Mouse (Mus musculus): ENCODE measurements at regions not wholly inside any gene's neighbourhood (a gene's known extent, or its start where the extent isn't known, plus 50 kb on each side); places are given as distances from the start of the nearest gene placed in this dataset.

DNA sequence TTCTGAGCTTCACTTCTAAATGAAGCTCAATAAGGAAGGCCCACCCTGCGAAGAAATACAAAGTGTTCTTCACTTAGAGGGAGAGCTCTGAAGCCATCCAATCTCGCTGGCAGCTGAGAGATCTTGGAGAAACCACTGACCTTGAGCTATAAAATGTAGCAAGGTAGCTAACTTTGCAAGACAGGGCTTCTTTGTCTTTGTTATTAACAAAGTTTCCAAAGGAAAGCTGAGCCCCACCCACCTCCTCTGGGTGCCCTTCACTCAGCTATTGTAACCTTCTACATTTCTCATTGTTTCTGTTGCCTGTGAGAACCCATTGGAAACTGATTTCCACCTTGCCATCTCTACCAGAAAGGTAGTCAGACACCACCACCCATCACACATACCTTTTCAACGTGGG is 57.2 kb upstream of the Usp9x start:
- no peak for DNase-seq

- no peak for DNase-seq
These were observed 58.2 kb upstream of the Usp9x start for GRCm38 (mm10) chrX:13013086-13013485.

DNA sequence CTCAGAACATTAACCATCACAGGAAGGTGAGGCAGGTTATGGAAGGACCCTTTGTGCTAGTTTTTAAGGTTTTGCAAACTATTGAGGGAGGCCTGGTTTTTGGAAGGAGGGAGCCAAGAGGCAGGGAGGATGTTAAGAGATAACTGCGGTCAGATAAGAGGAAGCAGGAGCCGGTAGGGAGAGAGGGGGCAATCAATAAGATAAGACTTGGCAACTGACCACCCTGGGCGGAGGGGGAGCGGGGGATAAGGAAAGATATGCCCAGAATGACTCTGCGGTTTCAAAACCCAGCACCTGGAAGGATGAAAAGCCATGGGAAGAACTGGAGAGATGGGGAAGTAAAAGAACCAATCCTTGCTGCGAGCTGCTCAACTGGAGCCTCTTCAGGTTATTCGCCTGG is 80.5 kb upstream of the Usp9x start:
- DNase-seq = no peak

- DNase-seq = no peak
These were observed 93.6 kb upstream of the Usp9x start for GRCm38 (mm10) chrX:12977676-12978075.

DNA sequence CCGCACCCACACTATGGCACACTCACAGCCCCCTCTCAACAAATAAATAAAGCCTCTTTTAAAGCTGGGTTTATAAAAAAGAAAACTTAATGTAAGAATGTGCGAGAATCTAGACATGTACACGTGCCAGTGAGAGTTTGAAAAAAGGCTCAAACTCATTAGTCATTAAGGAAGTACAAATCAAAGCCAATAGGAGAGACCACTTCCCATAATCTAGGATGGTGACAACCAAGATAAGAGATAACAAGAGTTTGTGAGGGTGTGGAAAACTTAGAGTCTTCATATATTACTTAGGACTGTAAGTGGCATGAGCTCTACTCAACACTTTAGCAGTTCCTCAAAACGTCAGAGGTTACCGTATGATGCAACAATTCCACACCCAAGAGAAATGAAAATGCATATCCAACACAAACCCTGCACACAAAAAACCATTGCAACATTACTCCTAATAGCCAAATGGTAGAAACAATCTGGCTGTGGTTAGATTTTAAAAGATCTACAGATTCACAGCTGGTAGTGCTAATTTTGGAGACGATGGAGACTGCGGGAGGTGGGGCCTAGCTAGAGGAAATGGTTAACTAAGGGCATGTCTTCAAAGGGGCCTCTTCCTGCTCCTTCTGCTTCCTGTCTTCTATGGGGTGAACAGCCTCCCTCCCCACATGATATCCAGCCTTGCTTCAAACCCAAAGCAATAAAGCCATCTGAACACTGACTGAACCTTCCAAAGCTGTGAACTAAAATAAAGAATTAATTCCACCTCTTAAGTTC is 102.1 kb upstream of the Usp9x start:
- DNase-seq = no peak

DNA sequence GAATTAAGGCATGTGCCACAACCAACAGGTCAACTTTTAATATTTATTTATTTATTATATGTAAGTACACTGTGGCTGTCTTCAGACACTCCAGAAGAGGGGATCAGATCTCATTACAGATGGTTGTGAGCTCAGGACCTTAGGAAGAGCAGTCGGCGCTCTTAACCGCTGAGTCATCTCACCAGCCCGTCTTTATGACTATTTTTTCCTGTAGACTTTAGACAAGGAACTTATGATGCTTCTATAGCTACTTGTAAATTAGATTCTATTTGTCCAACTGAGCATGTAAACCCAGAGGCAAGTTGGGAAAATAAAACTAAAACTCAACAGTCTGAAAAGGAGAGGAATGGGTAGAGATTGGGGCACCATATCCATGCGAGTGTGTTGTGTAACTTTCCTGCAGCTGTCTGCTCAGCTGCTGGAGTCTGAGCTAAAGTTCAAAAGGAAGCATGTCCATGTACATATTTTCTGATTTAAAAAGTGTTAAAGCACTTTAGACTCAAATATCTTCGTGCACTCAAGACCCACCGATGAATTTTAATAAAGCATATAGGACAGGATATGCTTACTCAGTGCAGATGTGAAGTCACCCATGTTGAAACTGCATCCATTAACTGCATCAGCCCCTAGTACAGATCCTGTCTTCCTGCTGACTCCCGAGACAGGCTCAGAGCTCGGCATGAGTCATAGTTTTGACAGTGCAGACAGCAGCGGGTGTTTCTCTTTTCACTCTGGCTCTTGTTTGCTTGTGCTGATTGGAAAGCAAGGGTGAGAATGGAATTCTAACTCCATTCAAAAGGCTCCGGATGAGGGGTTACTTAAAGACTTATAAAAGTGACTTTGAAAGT is 111.6 kb upstream of the Usp9x start:
- peak; percentile 5 for DNase-seq

GRCm38 (mm10) chrX:12958873-12959272 is 112.4 kb upstream of the Usp9x start:
- no peak for DNase-seq

GRCm38 (mm10) chrX:12950928-12951660 is 120.2 kb upstream of the Usp9x start:
- peak; percentile 58 for DNase-seq

DNA sequence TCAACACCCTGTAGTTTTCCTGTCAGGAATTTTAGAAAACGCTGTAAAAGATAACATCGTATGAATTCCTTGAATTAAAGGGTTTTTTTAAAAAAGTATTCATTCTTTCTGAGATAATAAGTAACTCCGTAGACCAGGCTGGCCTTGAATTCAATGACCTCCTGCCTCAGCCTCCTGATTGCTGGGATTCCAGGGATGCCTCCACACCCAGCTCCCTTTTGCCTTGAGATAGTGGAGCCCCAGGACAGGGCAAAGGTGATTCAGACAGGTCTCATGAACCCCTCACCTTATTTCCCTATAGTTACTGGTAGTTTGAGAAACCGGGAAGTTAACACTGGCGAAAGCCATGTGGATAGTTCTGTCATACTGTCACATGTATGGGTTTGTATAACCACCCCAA is 128.8 kb upstream of the Usp9x start:
- no peak for DNase-seq

DNA sequence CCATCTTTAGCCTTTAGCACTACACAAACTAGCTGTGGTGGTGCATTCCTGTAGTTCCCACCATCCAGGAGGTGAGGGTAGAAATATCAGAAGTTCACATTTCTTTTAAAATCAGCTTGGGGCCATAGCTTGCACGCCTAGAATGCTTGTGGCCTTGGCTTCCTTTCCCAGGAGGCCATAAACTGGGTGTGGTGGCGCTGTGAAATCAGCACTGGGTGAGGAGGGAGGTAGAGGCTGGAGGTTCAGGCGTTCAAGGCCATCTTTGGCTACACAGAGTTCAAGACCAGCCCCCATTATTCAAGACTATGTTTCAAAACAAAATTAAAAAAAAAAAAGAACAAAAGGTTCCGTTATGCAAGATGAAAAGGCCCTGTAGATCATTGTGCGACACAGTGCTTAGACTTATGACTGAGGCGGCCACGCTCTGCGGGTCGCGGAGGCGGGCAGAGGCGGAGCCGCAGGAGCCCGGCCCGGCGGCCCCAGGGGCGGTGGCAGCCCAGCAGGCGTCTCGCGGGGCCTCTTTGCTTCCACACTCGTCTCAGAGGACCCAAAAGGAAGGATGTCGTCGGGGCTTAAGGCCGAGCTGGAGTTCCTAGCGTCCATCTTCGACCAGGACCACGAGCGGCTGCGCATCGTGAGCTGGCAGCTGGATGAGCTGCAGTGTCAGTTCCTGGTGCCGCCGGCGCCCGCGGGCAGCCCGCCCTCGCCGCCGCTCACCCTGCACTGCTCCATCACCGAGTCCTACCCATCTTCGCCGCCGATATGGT is 134.7 kb upstream of the Usp9x start:
- DNase-seq = peak; percentile 43

- DNase-seq = no peak
These were observed 137.9 kb upstream of the Usp9x start for GRCm38 (mm10) chrX:12933294-12933807.

DNA sequence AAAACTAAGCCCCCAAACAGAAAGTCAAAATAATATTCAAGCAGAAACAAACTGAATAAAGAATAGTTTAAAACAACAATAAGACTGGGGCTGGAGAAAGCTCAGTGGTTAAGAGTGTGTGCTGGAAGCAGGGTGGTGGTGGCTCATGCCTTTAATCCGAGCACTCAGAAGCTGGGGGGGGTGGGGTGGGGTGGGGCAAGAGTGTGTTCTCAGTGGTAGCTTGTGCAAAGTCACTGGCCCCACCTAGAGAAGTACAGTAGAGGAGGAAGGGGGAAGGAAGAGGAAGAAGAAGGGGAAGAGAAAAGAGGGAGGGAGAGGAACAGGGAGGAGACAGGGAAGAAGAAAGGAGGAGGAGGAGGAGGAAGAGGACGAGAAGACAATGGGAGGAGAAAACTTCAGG is 141.1 kb upstream of the Usp9x start:
- DNase-seq = no peak

DNA sequence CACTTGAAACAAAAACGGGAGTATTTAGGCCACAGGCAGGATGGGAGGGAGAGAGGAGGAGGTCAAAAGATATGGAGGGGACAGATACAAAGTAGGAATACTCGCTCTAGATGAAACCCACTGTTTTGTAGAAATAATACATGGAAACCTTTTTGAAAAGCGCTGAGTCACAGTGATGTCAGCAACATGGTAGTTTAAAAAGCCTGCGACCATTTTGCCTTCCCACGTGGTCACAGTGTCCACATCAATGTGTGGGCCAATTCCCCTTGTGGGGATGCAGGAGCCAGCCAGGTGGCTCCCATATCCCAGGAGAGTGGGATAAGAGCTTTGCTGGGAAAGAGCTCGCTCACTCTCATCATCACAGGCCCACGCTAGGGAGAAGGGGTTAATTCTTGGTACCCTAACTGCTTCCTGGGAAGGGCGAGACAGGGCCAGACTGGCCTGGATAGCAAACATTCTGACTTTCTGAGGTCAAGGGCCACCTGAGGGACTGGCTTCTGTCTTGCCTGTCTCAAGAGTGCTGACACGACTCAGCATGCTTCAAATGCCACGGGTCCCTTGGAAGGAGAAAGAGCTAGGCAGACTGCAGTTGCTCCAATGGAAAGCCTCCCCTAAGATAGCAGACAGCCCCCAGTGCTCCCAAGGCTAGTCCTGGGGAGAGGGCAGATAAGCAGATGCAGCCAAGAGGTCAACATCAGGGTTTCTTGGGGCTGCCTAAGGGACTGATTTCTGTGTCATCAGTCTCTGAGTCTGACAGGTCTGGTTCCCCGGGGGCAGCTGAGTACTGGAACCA is 143.3 kb upstream of the Usp9x start:
- no peak for DNase-seq

DNA sequence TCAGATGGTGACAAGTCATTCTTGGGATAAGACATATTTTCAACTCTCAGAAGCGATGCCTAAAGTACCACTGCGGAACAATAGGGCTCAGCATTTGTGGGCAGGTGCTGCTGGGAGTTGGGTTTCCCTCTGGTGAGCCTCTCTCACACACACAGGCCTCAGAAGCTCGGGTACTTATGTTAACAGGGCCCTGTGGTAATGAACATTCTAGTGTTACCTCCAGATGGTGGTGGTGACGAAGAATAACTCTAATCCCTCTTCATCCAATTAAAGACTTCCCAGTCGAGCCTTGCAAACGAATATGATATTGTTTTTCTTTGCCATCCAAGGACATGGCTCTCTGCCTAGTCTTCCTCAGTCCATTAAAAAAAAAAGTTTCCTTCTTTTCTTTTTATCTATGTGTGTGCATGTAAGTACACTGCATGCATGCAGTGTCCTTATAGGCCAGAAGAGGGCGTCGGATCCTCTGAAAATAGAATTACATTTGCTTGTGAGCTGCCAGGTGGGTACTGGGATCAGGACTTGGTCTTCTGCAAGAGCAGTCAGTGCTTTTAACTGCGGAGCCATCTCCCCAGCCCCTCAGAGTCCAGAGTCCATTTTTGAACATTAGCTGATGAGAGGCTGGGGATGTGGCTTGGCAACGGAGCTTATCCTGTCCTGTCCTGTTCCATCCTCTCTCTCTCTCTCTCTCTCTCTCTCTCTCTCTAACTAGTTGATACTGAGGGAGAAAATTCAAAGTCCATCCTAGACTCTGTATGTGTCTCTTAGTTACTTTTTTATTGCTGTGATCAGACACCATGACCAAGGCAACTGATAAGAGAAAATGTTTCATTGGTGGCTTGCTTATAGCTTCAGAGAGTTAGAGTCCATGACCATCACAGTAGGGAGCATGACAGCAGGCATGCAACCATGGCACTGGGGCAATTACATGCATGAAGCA is 146.3 kb upstream of the Usp9x start:
- DNase-seq = no peak

- no peak for DNase-seq
These were observed 151.7 kb upstream of the Usp9x start for GRCm38 (mm10) chrX:12919576-12919975.

DNA sequence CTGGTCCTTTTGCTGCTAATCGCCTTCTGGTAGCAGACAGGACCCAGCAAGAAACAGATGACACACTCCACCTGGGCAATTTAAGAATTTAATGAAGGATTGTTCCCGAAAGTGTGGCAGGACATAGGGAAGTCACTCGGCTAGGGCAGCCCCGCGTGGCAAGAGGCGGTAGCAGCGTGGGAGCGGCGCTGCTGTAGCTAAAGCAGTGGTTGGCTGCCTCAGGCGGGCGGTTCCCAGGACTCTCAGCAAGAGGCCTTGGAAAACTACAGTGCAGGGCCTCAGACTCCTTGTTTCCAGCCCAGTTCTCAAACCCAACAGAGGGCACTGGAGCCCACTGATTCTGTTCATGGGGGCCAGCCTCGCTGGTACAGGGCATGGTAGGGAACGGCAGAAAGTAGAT is 154.2 kb upstream of the Usp9x start:
- peak; percentile 49 for DNase-seq

DNA sequence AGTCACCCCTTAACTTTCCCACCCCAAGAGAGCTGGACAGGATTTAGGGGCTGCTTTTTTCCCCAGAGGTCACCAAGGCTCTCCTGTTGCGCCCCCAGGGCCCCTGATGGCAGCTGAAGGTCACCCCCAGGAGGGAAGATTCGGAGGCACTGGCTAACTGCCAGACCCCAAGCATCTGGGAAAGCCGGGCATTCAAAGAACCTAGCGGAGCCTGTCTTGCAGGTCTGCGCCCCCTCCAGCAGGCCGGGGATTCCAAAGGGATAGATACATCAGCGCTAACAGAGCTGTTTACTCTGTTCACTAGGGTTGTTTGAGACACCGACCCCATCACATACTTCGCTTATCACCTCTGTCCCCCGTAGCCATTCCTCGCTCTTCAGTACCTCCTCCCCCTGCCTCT is 154.6 kb upstream of the Usp9x start:
- peak; percentile 9 for DNase-seq

DNA sequence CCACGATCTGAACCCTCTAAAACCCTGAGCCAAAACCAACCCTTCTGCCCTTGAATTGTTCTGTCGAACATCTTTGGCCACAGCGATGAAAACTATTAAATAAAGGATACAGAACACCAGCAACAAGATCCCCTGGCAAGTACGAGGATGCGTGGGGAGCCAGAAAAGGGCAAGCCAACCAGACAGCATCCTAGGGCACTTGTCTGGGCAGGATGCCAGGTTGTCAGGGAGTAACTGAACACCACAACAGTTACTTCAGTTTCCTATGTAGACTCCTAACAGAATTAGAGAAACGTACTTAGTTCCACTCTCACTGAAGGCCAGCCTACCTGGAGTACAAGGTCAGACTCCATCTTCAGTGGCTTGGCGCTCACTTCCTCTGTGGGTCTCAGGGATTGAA is 138.4 kb upstream of the Med14 start:
- DNase-seq = no peak

DNA sequence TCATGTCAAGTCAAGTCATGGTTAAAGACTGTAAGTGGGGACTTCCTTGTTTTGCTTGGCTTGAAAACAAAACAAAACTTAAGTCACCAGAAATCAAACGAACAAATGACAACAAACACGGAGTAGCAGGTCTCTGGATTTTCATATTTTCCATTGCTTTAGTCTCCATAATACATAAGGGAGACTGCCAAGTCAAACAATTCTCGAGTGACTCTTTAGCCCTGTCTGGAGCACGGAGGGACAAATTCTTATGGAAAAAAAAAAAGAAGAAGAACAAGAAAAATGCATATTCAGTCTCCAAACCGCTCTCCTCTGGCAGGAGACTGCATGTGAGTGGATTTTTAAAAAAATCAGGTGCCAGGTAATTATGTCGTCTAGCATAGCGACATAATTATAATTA is 129.6 kb upstream of the Med14 start:
- no peak for DNase-seq

GRCm38 (mm10) chrX:12889482-12889808 is 127.6 kb upstream of the Med14 start:
- no peak for DNase-seq
